Mouse (Mus musculus): Measurements from ENCODE around the gene Mapkap1.
"Not testable (repeated sequence)": the region's sequence is repeated elsewhere in the genome, so short reads cannot be mapped to it uniquely, and the experiment has no call there.

The Mapkap1 gene

DNA sequence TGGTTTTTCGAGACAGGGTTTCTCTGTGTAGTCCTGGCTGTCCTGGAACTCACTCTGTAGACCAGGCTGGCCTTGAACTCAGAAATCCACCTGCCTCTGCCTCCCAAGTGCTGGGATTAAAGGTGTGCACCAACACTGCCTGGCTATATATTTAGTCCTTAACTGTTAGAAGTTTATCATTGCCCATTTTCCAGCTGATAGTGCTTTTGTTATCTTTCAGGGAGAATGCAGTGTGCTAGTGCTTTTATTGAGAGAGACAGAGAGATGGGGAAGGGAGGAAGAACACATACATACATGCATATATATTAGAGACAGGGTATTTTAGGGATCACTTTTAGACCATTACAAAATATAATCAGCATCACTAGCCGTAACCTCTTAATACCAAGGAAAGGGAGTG, 26.3 kb downstream of the Mapkap1 start:
- DNase-seq = not testable (repeated sequence)

DNA sequence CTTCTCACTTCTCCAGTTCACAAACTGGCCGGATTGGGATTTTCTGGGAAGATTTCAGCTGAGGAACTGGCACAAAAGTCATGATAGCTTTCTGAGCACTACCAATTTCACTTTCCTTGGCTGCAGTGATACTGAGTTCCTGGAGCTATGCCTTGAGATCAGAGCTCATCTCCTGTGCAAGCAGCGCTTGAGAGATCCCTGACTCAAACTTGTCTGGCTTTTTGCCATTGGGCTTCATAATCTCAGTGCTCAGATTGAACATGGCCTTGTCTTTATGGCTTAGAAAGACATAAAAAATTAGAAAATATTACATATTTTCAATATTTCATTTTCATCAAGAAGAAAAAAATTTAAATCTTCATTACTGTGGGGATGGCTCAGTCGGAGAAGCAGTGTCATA, 29.8 kb downstream of the Mapkap1 start:
- no peak for DNase-seq

DNA sequence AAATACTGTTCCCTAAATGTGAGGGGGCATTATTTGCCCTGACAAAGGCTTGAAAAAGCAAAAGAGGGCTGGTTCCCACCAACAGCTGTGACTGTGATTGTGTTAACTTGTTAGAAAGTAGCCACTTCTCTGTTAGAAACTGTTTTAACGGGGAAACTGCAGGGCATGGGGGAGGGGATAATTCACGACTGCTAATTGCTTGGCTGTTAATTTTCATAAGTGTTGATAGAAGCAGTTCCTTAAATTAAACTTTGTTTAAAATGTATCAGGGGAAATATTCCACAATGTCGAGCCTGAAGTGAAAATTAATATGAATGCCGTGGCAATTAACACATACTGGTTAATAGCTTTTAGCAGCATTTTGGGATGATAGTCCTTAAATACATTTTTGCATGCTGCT, 42.2 kb downstream of the Mapkap1 start:
- DNase-seq = no peak

DNA sequence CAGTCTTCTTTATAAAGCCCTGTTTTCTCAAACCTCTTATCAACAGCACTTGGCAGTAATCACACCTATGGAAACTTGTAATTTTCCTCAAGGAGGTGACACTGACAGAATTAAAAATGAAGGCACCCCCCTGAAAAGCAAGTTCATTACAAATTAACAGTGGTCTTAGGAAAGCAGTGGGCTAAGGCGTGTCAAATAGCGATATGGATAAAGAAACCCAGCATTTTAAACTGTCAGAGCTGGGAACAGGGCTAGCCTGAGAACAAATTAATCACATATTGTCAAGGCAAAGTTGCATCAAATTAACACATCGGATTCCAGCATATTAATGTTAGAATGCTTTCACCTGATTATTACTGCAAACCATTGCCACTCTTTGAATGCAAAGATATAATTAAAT, 55.9 kb downstream of the Mapkap1 start:
- DNase-seq = no peak

DNA sequence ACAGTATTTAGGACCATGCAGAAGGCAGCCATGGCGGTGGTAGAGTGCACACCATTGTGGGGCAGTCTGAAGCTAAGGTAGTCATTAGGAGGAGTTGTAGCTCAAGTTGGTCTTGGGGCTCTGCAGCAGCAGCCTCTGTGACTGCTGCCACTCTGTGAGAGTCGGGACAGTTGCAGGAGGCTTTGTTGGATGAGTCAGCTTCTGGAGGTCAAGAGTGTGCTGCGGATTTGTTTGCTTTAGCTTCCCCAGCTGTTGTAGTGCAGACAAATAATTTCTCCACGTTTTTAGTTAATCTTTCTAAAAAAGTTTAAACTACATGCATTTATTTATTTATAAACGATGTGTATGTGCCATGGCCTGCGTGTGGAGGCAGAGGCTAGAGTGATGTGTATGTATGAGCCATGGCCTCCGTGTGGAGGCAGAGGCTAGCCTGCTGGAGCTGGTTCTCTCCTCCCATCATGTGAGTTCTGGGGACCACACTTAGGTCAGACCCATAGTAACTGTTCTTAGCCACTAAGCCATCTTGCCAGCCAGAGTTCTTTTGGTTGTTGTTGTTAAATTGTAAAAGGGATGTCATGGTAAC, 62.1 kb downstream of the Mapkap1 start:
- no peak for DNase-seq

DNA sequence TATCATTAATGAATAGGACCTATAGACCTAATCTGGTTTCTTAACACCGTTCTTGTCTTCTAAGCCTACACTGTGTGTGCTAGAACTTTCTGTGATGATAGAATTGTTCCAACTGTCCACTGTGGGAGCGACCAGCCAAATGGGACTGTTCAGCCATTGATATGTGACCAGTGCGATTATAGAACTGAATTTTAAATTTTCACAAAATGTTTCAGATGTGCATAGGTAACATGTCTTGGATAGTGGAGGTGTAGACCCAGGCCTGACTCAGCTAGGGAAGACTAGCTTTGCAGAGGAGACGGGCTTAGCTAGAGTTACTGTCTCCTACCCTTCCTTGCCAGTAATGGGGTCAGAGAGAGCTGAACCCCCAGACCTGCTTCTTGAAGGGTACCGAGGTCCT, 62.8 kb downstream of the Mapkap1 start:
- DNase-seq = no peak

DNA sequence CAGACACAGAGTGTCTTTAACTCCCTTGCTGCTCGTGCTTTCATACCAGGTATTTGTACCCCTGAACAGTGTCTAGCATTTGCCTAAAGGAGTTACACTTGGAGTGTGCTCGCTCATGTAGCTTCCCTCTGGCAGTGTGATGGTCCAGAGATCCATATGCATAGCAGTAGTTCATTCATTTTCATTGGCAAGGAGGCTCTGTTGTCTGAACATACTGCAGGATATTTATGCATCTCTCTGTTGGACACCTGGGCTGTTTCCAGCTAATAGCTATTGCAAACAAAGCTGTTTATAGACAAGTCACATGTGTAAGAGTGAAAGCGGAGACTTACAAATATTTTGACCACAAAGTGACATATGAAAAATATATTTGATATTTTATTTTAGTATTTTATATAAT, 67.2 kb downstream of the Mapkap1 start:
- peak; percentile 50 for DNase-seq

DNA sequence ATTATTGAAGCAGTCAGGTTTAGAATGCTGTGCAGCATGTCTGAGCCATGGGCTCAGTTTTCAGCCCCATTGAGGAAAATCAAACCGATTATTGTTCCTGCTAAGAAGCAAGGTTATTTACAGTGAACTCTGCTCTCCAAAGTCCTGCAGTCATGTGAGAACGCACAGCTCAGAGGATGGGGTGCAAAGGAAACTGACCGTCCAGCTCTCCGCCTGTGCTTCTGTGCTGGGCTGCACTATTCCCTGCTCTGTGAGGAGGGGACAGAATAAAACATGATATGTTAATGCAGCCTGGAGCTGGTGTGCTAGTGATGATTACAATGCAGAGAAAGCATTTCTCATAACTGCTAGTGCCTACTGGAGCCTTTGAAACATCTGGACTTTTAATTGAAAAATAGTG, 74.8 kb downstream of the Mapkap1 start:
- no peak for DNase-seq

DNA sequence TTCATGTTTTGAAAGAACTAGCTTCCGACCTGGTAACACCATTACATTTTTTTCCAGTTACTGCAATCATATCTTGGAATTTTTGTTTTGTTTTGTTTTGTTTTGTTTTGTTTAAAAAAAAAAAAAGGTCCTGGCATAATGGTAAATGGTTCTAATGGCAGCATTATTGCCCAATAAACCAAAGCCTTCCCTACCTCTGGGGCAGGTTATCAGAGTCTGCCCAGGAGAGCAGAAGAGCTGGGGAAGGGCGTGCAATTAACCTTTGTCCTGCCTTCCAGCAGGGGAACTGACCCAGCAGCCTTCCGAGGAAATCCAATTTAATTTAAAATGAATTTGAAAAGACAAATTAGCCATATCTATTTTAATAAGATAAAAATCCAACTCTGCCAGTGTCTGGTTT, 75.5 kb downstream of the Mapkap1 start:
- no peak for DNase-seq

DNA sequence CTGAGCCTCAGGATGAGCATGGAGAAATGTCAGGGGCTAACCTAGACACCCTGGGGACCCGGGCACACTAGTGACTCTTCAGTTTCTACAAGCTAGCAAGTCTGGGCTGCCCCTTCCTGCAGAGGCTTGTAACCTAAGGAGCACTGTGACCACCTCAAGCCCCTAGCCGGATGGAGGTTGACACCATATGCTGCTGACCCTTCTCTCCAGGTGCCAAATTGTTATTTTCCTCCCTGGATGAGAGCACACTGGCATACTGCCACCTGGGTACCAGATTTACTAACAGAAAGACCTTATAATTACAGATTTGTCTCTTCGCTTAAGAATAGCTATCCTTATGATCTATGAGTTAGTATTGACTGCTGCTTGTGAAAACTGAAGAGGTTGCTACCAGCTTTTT, 76.0 kb downstream of the Mapkap1 start:
- peak; percentile 38 for DNase-seq

DNA sequence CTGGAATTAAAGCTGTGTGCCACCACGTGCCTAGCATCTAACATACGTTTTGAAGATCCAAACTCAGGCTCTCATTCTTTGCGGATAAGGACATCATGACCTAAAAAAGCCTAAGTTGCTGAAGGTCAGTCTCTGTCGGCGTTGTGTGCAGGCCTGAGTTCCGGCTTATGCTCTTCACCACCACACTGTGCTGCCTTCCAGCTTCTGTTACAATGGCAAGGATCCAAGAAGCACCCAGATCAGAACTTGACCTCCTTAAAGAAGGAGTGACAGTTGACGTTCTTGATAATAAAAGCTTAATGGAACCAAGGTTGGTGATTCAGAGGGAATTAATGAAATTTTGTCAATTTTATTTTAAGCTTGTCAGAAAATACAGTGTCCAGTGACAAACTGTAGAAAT, 80.7 kb downstream of the Mapkap1 start:
- peak; percentile 44 for DNase-seq

DNA sequence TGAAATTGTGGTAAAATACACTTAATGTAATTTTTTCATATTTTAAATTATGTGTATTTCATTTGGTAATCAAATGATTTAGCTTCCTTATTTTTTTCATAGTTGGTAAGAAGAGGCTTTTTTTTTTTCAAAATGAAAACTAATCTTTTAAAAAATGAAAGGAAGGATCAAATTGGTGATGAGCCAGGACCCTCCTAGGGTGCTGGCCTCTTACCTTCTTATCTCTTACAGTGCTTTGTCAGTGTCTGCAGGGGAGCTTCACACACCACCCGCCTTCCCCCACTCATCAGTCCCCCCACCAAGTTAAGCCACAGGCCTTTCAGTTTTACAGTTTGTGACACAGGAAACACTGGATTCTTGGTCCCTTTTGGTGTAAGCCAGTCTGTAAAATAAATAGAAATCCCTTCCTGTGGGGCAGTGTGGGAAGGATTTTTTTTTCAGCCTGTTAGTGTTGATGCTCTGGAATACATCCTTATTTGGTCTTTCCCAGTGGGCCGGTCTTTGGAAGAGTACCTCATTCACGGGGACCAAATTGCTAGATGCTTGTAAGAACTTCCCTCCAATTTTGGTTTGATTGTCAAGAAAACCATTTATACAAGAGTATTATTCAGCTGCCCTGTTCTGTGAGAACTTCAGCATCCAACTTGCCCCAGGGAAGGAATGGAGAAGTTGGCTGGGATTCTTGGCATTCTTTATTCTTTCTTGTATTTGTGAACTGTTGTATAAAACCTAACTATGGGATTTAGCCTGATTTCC, 97.6 kb downstream of the Mapkap1 start:
- DNase-seq = no peak

DNA sequence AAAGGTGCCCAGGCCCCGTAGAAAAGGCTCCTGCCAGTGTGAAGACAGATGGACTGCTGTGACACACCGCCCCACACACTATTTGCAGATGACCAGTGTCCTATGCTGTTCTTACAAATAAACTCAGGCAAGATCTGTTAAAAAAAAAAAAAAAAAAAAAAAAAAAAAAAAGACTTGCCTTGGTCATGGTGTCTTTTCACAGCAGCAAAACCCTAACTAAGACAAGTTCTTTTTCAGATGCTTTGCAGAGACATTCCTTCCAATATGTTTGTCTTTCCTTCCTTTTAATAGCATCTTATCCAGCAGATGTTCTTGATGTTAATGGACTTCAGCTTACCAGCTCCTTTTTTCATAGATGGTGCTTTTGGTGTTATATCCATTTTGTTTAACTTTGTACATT, 99.6 kb downstream of the Mapkap1 start:
- not testable (repeated sequence) for DNase-seq

DNA sequence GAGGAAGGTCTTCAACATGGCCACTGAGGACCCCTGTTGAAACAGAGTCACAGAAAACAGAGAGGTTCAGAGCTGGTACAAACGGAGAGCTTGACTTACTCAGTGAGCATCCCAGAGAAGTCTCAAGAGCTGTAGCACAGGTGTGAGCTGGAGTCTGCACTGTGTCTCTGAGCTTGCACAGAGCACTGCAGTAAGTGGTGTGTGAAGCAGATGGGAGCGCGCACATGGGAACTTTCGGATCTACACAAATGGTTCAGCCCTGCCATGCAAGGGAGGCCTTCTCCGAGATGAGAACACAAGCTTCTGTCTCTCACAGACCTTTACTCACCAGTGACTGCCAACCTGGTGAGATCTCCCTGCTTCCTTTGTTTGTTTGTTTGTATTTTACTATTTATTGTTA, 103.3 kb downstream of the Mapkap1 start:
- no peak for DNase-seq

DNA sequence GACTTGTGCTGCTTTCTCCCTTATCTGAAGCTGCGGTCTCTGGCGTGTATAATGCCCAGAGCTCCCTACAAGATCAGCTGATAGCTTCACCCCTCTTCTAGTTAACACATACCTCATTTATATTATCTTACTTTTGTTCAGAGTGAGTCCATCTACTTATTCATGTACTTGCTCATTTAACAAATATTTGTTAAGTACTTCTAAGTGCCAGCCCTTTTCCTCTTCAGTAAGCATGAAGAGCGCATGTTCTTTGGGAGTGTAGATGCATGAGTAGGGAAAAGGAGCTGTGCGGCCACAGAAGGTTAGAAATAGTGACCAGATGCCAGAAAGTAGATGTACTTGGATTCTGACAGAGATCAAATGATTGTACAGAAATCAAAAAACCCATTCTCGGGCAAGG, 108.7 kb downstream of the Mapkap1 start:
- DNase-seq = no peak

DNA sequence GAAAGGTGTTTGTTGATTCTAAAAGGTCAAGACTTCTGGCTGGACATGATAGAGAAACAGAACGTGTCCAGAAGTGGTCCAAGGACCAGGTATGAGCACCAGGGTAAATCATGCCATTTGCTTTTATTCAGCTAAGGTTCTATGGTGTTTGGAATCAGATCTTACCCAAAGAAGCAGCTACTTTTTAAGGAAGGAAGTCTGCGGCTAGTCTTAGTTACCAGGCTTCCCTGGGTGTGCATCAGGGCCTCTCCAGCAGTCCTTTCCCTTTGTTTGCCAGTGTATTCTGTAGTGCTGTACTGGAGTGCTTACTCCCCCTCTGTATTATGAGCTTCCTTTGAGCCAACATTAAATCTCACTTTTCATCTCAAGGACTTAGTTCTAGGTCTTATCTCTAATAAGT, 111.5 kb downstream of the Mapkap1 start:
- DNase-seq = no peak

DNA sequence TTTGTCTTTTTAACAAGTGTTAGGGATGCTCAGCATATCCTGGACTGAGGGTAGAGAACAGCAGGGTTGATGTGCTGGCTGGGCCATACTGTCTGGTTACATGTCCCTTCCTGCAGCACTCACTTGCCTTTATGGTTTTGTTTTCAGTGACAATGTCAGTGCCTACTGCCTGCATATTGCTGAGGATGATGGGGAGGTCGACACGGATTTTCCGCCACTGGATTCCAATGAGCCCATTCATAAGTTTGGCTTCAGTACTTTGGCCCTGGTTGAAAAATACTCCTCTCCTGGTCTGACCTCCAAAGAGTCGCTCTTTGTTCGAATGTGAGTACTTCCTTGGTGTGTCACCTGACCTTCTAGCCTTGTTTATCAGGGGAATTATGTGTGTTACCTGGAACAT, 112.0 kb downstream of the Mapkap1 start:
- DNase-seq = no peak

DNA sequence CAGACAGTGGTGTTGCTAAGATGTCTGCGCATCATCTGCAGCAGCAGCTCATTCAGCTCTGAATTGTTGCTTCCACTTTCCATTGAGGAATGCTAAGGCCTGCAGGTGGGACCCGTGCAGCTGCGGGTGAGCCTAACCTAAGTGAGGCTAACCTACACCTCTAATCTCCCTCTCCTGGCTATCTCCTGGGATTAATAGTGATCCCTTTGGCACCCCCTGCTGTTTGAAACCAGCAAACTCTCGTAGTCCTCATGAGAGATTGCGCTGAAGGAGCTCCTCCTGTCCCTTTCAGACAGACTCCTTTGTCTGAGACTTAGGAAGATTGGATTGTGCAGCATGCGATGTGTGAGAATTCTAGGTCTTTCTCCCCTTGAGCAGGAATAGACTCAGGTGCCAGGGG, 113.0 kb downstream of the Mapkap1 start:
- DNase-seq = no peak

DNA sequence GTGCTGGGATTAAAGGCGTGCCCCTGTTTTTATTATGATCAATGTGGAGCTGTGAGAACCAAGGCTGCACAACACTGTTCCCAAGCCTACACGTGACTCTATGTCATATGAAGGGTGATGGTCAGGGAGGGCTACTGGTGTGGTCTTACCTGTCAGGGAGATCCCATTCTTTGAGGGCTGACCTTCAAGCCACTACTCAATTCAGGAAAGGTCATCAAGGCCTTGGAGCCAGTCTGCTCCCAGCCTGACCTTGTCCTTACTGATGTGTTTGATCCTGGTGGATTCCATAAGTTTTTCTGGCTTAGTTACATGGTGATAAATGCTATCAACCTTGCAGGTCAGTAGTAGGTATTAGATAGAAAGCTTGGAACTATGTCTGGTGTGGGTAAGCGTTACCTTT, 114.8 kb downstream of the Mapkap1 start:
- no peak for DNase-seq

DNA sequence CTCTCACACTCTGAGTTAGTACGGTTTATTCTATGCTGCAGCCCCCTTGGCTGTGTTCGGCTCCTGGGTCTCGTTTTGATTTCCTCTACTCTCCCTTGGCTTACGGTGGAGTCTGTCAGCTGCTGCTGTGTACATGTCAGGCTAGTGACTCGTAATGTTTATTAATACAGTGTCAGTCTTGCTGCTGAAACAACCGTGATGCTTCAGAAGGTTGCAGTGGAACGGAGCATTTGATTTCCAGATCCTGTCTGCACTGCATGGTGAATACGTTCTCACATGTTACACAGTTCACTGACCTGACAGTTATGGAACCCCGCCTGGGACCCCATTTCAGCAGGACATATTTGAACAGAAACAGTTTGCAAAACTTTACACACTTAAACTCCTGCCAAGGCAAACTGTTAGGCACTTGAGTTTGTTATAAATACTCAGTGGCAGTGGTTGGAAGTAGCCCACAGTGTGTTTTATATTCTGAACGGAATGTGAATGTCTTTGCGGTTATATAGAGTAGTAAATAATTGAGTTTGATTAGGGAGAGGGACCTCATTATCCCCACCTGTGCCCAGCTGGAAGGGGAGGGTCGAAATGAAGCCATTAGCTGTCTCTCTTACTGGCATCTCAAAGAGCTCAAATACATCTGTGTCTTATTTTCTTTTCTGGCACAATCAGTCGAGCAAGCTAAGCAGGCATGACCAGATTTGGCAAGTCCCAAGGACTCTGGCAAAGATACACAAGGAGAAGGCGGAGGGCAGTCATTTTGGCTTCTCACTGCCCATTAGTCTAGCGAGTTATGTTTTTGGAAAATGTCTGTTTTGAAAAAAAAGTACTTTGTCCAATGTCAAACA, 120.2 kb downstream of the Mapkap1 start:
- peak; percentile 14 for DNase-seq

DNA sequence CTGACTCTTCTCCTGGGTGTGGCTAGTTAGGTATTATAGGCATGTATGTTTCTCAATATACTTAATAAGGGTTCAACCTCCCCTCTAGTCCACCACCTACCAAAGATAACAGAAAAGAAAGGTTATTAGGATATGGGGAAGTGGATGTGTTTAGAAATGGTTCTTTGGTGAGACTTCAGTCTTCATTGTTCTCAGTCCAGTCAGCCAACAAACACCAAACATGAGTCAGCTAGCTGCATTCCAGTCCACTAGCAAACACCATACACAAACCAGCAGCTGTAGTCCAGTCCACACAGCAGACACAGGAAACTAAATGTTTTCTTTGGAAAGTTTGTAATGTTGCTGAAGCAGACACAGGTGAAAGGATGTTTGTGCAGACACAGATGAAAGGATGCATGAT, 121.9 kb downstream of the Mapkap1 start:
- no peak for DNase-seq

DNA sequence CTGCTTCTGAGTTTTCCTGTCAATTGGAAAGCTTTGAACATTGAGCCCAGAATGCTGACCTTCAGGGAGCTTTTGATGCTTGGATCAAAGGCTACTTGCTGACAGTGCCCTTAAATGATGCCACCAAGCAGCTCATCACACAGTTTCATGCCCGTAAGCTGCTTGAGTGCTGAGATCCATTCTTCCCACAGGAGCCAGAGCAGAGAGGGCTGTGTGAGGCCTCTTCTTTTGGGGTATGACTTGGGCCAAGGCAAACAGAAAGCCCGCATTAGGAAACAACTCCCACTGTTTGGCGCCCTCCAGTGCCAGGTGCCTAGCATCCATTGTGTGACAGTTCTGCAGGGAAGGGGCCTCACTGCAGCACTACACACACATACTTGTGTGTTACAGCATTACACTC, 123.5 kb downstream of the Mapkap1 start:
- peak; percentile 10 for DNase-seq

DNA sequence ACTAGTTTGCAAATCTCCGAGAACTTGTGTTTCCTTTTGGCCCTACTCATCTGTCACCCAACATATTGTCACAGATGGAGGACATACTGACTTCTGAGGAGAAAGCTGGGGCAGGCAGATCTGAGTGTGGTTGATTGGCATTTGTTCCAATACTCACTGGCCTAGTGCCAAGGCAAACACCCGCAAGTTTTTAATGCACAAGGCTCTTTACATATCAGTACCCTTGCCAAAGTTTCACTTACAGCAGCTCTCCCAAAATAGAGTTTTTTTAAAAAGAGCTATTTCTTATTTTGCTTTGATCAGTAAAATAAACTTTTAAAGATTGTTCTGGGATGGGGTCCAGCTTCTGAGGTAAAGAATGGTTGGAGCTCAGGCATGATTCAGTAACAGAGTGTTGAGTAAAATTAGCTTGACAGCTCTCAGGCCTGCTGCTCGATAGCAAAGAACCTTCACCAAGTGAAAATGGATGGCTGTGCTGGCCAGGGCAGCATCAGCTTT, 125.3 kb downstream of the Mapkap1 start:
- DNase-seq = peak; percentile 25

DNA sequence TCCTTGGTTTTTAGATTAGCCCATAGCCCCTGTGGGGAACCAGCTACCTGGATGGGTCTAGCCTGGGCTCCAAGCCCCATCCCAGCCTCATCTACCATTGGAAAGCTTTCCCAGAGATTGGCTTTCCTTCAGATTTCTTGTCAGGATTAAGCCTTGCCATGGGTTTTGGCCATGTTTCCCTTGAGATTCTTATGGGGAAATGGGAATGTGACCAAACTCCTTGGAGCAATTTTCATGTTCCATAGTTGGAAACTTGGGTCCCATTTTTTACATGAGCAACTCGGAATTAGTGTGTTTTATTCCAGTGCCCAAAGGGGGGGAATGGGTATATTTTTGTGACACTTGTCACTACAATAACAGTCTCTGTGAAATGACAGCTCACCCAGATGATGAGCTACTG, 125.8 kb downstream of the Mapkap1 start:
- DNase-seq = no peak

All from cerebellum, adult 11-12 months (tissue).